Mouse (Mus musculus) kidney, embryonic 14.5 days (tissue): ENCODE measurements around the gene Abt1. TPM values are rescaled to one million over a fixed set of nuclear protein-coding genes. Genes with fewer than 3 reads are reported as not detected.
"Not testable (repeated sequence)": the region's sequence is repeated elsewhere in the genome, so short reads cannot be mapped to it uniquely, and the experiment has no call there.

Experiments
- ATAC-seq: fragments of 200-750 bp; cut with Nextera tagmentation; 2 replicates; pipeline ENCODE4 v1.8.0; 2017; ENCODE audit warnings: moderate number of reproducible peaks, mild to moderate bottlenecking, moderate TSS enrichment, moderate library complexity; ENCODE audit not compliant: low FRiP score, low TSS enrichment
- H3K27ac ChIP-seq: fragments of 300-500 bp; sonication (generic); 2 replicates; pipeline ENCODE4 v1.5.1; 2014; ENCODE audit warnings: low read depth, mild to moderate bottlenecking, low read length, moderate library complexity, mixed read lengths
- H3K27me3 ChIP-seq: fragments of 300-500 bp; sonication (generic); 2 replicates; pipeline ENCODE4 v1.6.1; 2014; ENCODE audit warnings: mild to moderate bottlenecking, low read length; ENCODE audit not compliant: control insufficient read depth, insufficient read depth
- H3K36me3 ChIP-seq: fragments of 300-500 bp; sonication (generic); 2 replicates; pipeline ENCODE4 v1.6.1; 2014; ENCODE audit warnings: low read length, mixed read lengths; ENCODE audit not compliant: control insufficient read depth, insufficient read depth
- H3K4me1 ChIP-seq: fragments of 300-500 bp; sonication (generic); 2 replicates; pipeline ENCODE4 v1.6.1; 2014; ENCODE audit warnings: low read length, mixed read lengths; ENCODE audit not compliant: control insufficient read depth, insufficient read depth
- H3K4me2 ChIP-seq: fragments of 300-500 bp; sonication (generic); replicated peaks from 2 replicates; pipeline ENCODE4 v1.6.1; 2014; ENCODE audit warnings: low read depth, mild to moderate bottlenecking, low read length
- H3K4me3 ChIP-seq: fragments of 300-500 bp; sonication (generic); 2 replicates; pipeline ENCODE4 v1.5.1; 2014; ENCODE audit warnings: mild to moderate bottlenecking, low read length
- H3K9ac ChIP-seq: fragments of 300-500 bp; sonication (generic); 2 replicates; pipeline ENCODE4 v1.6.1; 2014; ENCODE audit warnings: low read depth, mild to moderate bottlenecking, low read length, moderate library complexity
- H3K9me3 ChIP-seq: fragments of 300-500 bp; sonication (generic); 2 replicates; pipeline ENCODE4 v1.6.1; 2016; ENCODE audit warnings: low read length; ENCODE audit not compliant: control insufficient read depth
- WGBS: fragments of 180-500 bp; shearing (Covaris S2); extraction: QIAGEN DNeasy Blood & Tissue Kit; methylation state at CpG from one replicate; pipeline ENCODE4 v1.1.7; 2014; 5-methylcytosine and 5-hydroxymethylcytosine counted together
- polyA plus RNA-seq: library from polyadenylated mRNA; unstranded; fragments of >200 nt; fragmentation: Nextera tagmentation; extraction: Ambion mirVana; gene quantifications from 2 replicates; pipeline ENCODE4 v1.2.1, GENCODE M21; 2014

Abt1 gene
- polyA plus RNA-seq, 1 experiment from 2014 or later: 13.5 TPM

DNA sequence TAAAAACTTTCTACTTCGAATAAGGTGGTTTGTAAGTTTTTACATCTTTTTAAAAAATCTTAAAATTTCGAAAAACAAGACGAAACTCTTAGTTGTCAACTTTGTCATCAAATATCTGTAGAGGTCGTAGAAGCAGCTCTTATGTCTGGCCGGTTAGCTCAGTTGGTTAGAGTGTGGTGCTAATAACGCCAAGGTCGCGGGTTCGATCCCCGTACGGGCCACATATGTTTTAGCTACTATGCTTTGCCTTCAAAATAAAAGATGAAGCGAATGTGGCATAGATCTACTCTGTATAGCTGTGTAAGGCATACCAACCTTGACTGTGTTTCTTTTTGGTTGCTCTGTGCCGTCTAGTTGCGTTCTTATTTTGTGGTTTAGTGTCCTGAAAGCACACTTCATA lies 26.8 kb downstream of the Abt1 start:
- 12% methylated on average over 14 of the region's 14 CpGs for WGBS
- not testable (repeated sequence) for H3K36me3 ChIP-seq, H3K9ac ChIP-seq, H3K27ac ChIP-seq, H3K4me1 ChIP-seq, H3K9me3 ChIP-seq, ATAC-seq
- peak overlapping the region; percentile 71 for H3K4me2 ChIP-seq
- H3K27me3 ChIP-seq: peaks cover 23% of the 10 kb centered on the region
- H3K4me3 ChIP-seq: peak overlapping the region; percentile 43; the same call in 1 of the 2 replicates

DNA sequence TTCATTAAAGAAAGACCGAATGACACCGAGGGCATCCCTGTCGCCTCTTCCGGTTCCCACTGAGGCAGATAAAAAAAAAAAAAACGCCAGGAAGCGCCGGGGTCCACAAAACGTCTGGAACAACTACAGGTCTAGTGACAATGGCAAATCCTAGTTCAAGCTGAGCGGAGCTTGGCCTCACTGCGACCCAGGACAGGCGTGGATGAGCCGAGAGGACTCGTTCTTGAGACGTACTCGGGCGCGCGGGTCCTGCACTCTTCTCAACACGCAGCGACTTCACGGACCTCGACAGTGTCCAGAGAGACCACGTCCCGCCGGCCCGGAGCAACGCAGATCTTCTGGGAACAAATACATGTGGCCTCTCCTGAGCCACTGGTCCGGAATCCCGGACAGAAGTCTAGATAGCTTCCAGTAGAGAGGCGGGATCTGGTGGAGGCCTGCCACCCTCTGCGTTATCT lies 27.4 kb downstream of the Abt1 start:
- under 1% methylated on average over 31 of the region's 31 CpGs for WGBS
- 0 out of 2 replicates have a peak, but pooled peaks have one; percentile 58 for ATAC-seq
- Histone ChIP-seq H3K9me3 (0 out of 2 replicates have a peak, but pooled peaks cover 2% of the 10 kb centered on the region), H3K9ac (peak overlapping the region; percentile 35; the same call in 1 of the 2 replicates), H3K4me3 (peak overlapping the region; percentile 43), H3K27ac (no peak overlapping the region), H3K27me3 (peaks cover 26% of the 10 kb centered on the region), H3K4me2 (peak overlapping the region; percentile 71), H3K36me3 (no peaks in the 10 kb centered on the region), H3K4me1 (no peaks in the 10 kb centered on the region)

DNA sequence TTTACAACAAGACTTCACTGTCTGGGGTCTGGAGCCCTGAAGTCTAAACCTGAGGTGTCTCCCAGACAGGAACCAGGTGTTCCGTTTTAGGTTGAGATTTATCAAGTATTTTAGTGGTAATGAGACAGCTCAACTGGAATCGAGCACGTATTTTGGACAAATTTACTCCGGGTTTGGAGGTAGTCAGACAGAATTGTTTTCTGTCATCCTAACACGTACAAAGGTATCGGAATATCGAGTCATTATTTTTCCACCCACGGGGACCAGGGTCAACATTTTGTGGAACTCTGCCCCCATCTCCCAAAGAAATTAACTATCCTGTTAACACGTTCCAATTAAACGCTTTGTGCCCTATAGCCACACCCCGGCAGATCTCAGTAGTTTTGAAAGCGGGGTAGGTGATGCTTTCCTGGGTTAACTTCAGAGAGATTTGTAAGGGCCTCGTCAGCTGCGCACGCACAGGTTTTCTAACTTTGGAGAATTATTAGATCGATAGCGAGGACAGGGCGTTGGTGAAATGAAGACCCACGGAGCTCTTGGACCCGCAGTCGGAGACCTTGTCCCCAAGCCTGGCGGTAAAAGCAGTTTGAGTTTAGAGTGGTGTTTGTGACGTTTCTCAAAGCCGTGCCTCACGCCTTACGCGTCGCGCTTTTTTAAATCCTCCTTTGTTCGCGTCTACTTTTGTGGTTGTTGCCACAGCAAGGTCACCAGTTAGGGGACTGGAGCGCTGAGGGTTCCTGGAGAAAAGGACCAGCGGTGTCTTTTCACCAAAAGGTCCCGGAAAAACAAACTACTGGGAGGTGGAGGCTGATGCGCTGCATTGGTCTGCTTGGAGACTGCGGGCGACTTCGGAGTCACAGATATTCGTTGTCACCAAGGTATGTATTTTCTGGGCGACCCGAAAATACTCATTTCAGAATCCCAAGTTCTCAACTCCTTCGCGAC lies 28.1 kb downstream of the Abt1 start:
- no peak overlapping the region for H3K9ac ChIP-seq
- H3K9me3 ChIP-seq: no peaks in the 10 kb centered on the region
- no peak for ATAC-seq
- 3% methylated on average over 43 of the region's 43 CpGs for WGBS
- H3K4me2 ChIP-seq: peak overlapping the region; percentile 71
- peak overlapping the region; percentile 43 for H3K4me3 ChIP-seq
- peaks cover 26% of the 10 kb centered on the region for H3K27me3 ChIP-seq
- H3K27ac ChIP-seq: no peak overlapping the region
- no peaks in the 10 kb centered on the region for H3K4me1 ChIP-seq
- H3K36me3 ChIP-seq: no peaks in the 10 kb centered on the region

DNA sequence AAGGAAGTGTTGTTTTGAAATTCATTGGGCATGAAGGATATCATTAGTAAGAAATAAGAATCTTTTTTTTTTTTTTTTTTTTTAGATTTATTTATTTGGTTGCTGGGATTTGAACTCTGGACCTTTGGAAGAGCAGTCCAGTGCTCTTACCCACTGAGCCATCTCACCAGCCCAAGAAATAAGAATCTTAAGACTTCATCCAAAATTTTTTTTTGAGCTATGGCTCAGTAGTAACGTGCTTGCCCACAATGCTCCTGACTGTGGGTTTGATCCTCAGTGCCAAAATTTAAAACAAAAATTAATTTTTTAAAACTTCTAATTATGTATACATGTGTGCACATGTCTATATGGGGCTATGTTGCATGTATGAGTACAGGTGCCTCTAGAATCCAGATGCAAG lies 36.1 kb downstream of the Abt1 start:
- H3K4me2 ChIP-seq: no peak overlapping the region
- H3K36me3 ChIP-seq: no peaks in the 10 kb centered on the region
- no peak overlapping the region for H3K4me3 ChIP-seq
- no peaks in the 10 kb centered on the region for H3K4me1 ChIP-seq
- no peak overlapping the region for H3K9ac ChIP-seq
- WGBS: 78% methylated on average over 1 of the region's 1 CpGs
- ATAC-seq: no peak
- peaks cover 3% of the 10 kb centered on the region; the same call in 1 of the 2 replicates for H3K27me3 ChIP-seq
- no peak overlapping the region for H3K27ac ChIP-seq
- H3K9me3 ChIP-seq: no peaks in the 10 kb centered on the region

DNA sequence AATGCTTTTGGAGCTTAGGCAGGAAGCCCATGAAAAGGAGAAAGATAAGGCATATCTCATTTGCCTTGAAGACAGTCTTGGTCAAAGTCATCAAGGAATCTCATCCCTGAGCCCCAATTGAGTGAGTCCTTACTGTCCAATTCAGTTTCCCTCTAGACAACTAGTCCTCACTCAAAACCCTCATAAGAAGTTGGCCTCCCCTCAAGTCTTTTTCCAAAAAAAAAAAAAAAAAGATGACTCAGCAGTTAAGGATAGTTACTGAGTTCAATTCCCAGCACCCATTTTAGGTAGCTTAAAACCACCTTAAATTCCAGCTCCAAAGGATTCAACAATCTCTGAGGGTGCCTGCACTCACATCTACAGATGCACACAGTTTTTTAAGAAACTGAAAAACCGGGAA lies 40.5 kb downstream of the Abt1 start:
- Histone ChIP-seq H3K4me2 (no peak overlapping the region), H3K9ac (no peak overlapping the region), H3K27me3 (no peaks in the 10 kb centered on the region), H3K4me1 (no peaks in the 10 kb centered on the region), H3K4me3 (no peak overlapping the region), H3K9me3 (no peaks in the 10 kb centered on the region), H3K36me3 (no peaks in the 10 kb centered on the region), H3K27ac (no peak overlapping the region)
- WGBS: 59% methylated on average over 1 of the region's 1 CpGs
- ATAC-seq: no peak

DNA sequence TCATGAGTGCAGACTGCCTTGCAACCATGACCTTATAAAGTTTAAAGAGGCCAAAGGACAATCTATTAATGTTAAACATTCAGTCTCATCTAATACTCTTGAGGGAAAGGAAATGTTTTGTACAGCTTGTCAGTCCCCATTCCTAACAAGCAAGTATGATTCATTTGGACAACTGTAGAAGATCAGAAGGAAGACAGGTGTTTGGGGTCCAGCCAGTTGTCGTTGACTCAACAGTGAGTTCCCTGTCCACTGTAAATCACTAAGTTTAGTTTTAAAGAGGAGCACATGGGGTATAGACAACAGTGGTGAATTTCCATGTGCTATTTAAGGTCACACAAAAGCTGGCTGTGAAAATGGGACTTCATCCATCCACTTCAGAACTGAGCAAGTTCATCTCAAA lies 51.2 kb downstream of the Abt1 start:
- 55% methylated on average over 1 of the region's 1 CpGs for WGBS

DNA sequence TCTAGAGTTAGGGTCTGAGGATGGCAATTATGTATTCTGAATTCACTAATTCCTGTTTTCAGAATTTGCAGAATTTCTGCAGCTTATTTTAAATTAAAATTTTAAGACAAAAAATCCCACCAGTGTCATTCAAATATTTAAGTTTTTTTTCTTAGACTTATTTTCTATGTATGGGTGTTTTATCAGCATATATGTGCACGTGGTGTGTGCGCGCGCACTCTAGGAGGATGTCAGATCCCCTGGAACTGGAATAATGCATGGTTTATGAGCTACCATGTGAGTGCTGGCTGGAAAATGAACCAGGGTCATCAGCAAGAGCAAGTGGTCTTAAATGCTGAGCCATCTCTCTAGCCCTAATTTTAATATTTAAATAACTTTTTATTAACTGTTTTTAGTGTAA lies 53.6 kb downstream of the Abt1 start:
- peaks cover 10% of the 10 kb centered on the region; the same call in 1 of the 2 replicates for H3K4me1 ChIP-seq
- no peak overlapping the region for H3K27ac ChIP-seq
- peak overlapping the region; percentile 75; the same call in 1 of the 2 replicates for H3K9ac ChIP-seq
- H3K4me2 ChIP-seq: peak overlapping the region; percentile 43; the same call in 1 of the 2 replicates
- no peaks in the 10 kb centered on the region for H3K27me3 ChIP-seq
- H3K9me3 ChIP-seq: no peaks in the 10 kb centered on the region
- peak overlapping the region; percentile 67; the same call in 1 of the 2 replicates for H3K4me3 ChIP-seq
- 92% methylated on average over 4 of the region's 4 CpGs for WGBS
- H3K36me3 ChIP-seq: no peaks in the 10 kb centered on the region; the same call in 1 of the 2 replicates
- ATAC-seq: no peak

More for the DNA sequence above, 51.2 kb downstream of the Abt1 start:
- Histone ChIP-seq H3K27me3 (no peaks in the 10 kb centered on the region), H3K4me3 (no peak overlapping the region), H3K4me1 (peaks cover 7% of the 10 kb centered on the region; the same call in 1 of the 2 replicates), H3K9ac (no peak overlapping the region), H3K36me3 (no peaks in the 10 kb centered on the region), H3K9me3 (no peaks in the 10 kb centered on the region), H3K27ac (no peak overlapping the region), H3K4me2 (no peak overlapping the region)
- ATAC-seq: no peak

DNA sequence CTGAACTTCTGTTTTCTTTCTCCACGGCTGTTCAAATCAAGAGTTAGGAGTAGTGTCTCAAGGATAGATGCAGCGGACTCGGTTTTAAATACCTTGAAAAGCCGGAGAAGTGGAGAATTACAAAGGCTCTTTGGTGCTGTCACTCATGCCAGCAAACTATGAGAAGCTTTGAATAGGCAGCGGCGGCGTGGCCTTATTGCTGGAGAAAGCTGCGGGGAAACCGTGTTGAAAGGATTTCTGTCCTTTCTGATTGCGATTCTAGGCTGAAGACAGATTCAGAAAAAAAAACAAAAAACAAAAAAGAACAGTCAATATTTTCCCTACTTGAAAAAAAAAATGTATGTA lies 54.3 kb downstream of the Abt1 start:
- Histone ChIP-seq H3K9ac (peak overlapping the region; percentile 75), H3K9me3 (no peaks in the 10 kb centered on the region), H3K27me3 (no peaks in the 10 kb centered on the region), H3K4me3 (peak overlapping the region; percentile 67), H3K27ac (peak overlapping the region; percentile 96; the same call in 1 of the 2 replicates), H3K4me2 (peak overlapping the region; percentile 43), H3K36me3 (no peaks in the 10 kb centered on the region; the same call in 1 of the 2 replicates), H3K4me1 (peaks cover 10% of the 10 kb centered on the region; the same call in 1 of the 2 replicates)
- no peak; the same call in 1 of the 2 replicates for ATAC-seq
- WGBS: under 1% methylated on average over 10 of the region's 10 CpGs
